In genomic region chr10:7289773-7290411, GRCm38 (mm10) we compare ENCODE assay signal across 10 mouse cellular contexts.
DNase-seq lines count a peak whose midpoint lies in the region; ATAC-seq and TF ChIP-seq lines count a peak whose summit lies in the region.
"Had no signal": no experiment of that assay in that cellular context is flagged by ENCODE, and none has a peak within 500 bp of the region (broad histone marks: within the 10 kb centered on the region; RNA-seq: fewer than 3 reads in every experiment).

No protein-coding gene starts in this region.

- TF ChIP-seq EP300 in stomach, postnatal 0 days (optimal IDR thresholded peaks at IDR 0.05) = no peak

- H3K4me2 ChIP-seq in stomach, embryonic 14.5 days (replicated peaks; ENCODE audit: low read depth, low read length) = no peak overlapping the region
- no peak overlapping the region for H3K4me2 ChIP-seq in stomach, postnatal 0 days (replicated peaks; ENCODE audit: low read depth)
- no peak overlapping the region for H3K4me2 ChIP-seq in stomach, embryonic 16.5 days (ENCODE audit: low read depth, low read length)
- H3K4me2 ChIP-seq: midbrain, embryonic 15.5 days had no signal

- H3K27ac ChIP-seq in stomach, embryonic 14.5 days (ENCODE audit: low read length) = peak overlapping the region; percentile 11; the same call in 1 of the 2 replicates
- H3K27ac ChIP-seq in stomach, postnatal 0 days (replicated peaks) = no peak overlapping the region
- H3K27ac ChIP-seq in stomach, embryonic 16.5 days (ENCODE audit: low read length) = peak overlapping the region; percentile 19
- H3K27ac ChIP-seq: midbrain, embryonic 15.5 days had no signal

- H3K36me3 ChIP-seq in stomach, embryonic 14.5 days (ENCODE audit: control insufficient read depth, insufficient read depth, low read length) = no peaks in the 10 kb centered on the region
- H3K36me3 ChIP-seq in stomach, postnatal 0 days (ENCODE audit: control insufficient read depth, insufficient read depth, low read length) = no peaks in the 10 kb centered on the region
- H3K36me3 ChIP-seq in stomach, embryonic 16.5 days (ENCODE audit: control insufficient read depth, insufficient read depth, low read length) = no peaks in the 10 kb centered on the region
- H3K36me3 ChIP-seq: midbrain, embryonic 15.5 days had no signal

- no peak for TF ChIP-seq CTCF in stomach, postnatal 0 days (IDR thresholded peaks at IDR 0.05; ENCODE audit: low read depth)

- no peaks in the 10 kb centered on the region for H3K4me1 ChIP-seq in stomach, embryonic 14.5 days (ENCODE audit: control insufficient read depth, insufficient read depth, low read length)
- H3K4me1 ChIP-seq in stomach, postnatal 0 days (replicated peaks; ENCODE audit: control insufficient read depth, insufficient read depth) = no peaks in the 10 kb centered on the region
- no peaks in the 10 kb centered on the region for H3K4me1 ChIP-seq in stomach, embryonic 16.5 days (ENCODE audit: control insufficient read depth, insufficient read depth, low read length)
- H3K4me1 ChIP-seq: midbrain, embryonic 15.5 days had no signal

- no peaks in the 10 kb centered on the region for H3K9me3 ChIP-seq in stomach, embryonic 14.5 days (ENCODE audit: control insufficient read depth, low read depth, low read length)
- H3K9me3 ChIP-seq in stomach, postnatal 0 days (ENCODE audit: control insufficient read depth, low read length) = no peaks in the 10 kb centered on the region
- H3K9me3 ChIP-seq in stomach, embryonic 16.5 days (replicated peaks; ENCODE audit: control insufficient read depth, low read length) = no peaks in the 10 kb centered on the region
- H3K9me3 ChIP-seq: midbrain, embryonic 15.5 days had no signal

- ATAC-seq in stomach, embryonic 14.5 days (ENCODE audit: insufficient number of reproducible peaks, insufficient read depth, low FRiP score, low read depth) = no peak; the same call in 1 of the 2 replicates
- no peak for ATAC-seq in stomach, postnatal 0 days (ENCODE audit: low FRiP score, low TSS enrichment)
- peak; percentile 38; the same call in 1 of the 2 replicates for ATAC-seq in stomach, embryonic 16.5 days (ENCODE audit: insufficient read depth, low FRiP score)
- ATAC-seq: midbrain, embryonic 15.5 days had no signal

- 58% methylated on average over 10 of the region's 10 CpGs for WGBS in stomach, embryonic 14.5 days
- WGBS in stomach, postnatal 0 days = 55% methylated on average over 10 of the region's 10 CpGs
- WGBS in large intestine, adult 2 months = 30% methylated on average over 10 of the region's 10 CpGs
- 52% methylated on average over 10 of the region's 10 CpGs for WGBS in stomach, embryonic 16.5 days

- H3K4me3 ChIP-seq in stomach, embryonic 14.5 days (ENCODE audit: low read depth, low read length) = no peak overlapping the region
- H3K4me3 ChIP-seq in stomach, postnatal 0 days (ENCODE audit: low read depth, low read length) = no peak overlapping the region
- H3K4me3 ChIP-seq in stomach, embryonic 16.5 days (replicated peaks; ENCODE audit: low read length) = no peak overlapping the region
- H3K4me3 ChIP-seq: midbrain, embryonic 15.5 days had no signal

- no peak overlapping the region for H3K9ac ChIP-seq in stomach, embryonic 14.5 days (replicated peaks; ENCODE audit: low read depth, low read length)
- no peak overlapping the region for H3K9ac ChIP-seq in stomach, postnatal 0 days (ENCODE audit: low read length)
- no peak overlapping the region for H3K9ac ChIP-seq in stomach, embryonic 16.5 days (ENCODE audit: low read length)
- H3K9ac ChIP-seq: midbrain, embryonic 15.5 days had no signal

- no peaks in the 10 kb centered on the region for H3K27me3 ChIP-seq in stomach, embryonic 14.5 days (ENCODE audit: control insufficient read depth, insufficient read depth, low read length)
- no peaks in the 10 kb centered on the region for H3K27me3 ChIP-seq in stomach, postnatal 0 days (ENCODE audit: control insufficient read depth, insufficient read depth, low read length)
- no peaks in the 10 kb centered on the region for H3K27me3 ChIP-seq in stomach, embryonic 16.5 days (ENCODE audit: control insufficient read depth, insufficient read depth, low read length)
- H3K27me3 ChIP-seq: midbrain, embryonic 15.5 days had no signal

- DNase-seq in gastrocnemius, postnatal 14 days = peak; percentile 14
- no peak for DNase-seq in gastrocnemius, adult 8-10 months (ENCODE audit: low spot score in 2 of 2)
- no peak for DNase-seq in stomach, postnatal 0 days (ENCODE audit: low spot score)
- DNase-seq in large intestine, adult 2 months (ENCODE audit: low read depth, low spot score) = peak; percentile 14
- DNase-seq in ovary, adult 18-20 months (ENCODE audit: low spot score) = no peak
- no peak for DNase-seq in embryo, embryonic 11 days
- DNase-seq: cerebellum, adult 11 months had no signal

- intact Hi-C loops in gastrocnemius, postnatal 14 days (cut with DNase I; ENCODE audit: low total_unique reads) = no loop called here

Comparison
In these comparisons a context has a peak if more than half of its experiments do, and no peak if none do; other contexts are left out.
1. DNase-seq: peak in gastrocnemius, postnatal 14 days (single experiment) and large intestine, adult 2 months (single experiment); none in gastrocnemius, adult 8-10 months (0 of 2), stomach, postnatal 0 days (single experiment), ovary, adult 18-20 months (single experiment) and embryo, embryonic 11 days (single experiment).